Mouse (Mus musculus): ENCODE results near the gene Grin2b. TPM values are rescaled to one million over a fixed set of nuclear protein-coding genes. Genes with fewer than 3 reads are reported as not detected.

The Grin2b gene
- total RNA-seq (2014; rRNA removed): 0.09 and 0.13 TPM in 2 replicates
- under 0.01 and 0.01 TPM in 2 replicates for polyA plus RNA-seq (2012; rRNA removed)

- no peak for DNase-seq (ENCODE audit: extremely low read depth, low read depth, low spot score)
- Histone ChIP-seq H3K27ac (replicated peaks; ENCODE audit: insufficient read depth, low read depth, low read length) (no peak within 1 kb of the TSS), H3K4me3 (ENCODE audit: insufficient read depth, low read depth, low read length) (peak within 1 kb of the TSS; percentile 18; the same call in 1 of the 2 replicates), H3K36me3 (ENCODE audit: control insufficient read depth, insufficient read depth, low read length) (no peaks in the 10 kb centered on the region), H3K79me2 (ENCODE audit: control insufficient read depth, insufficient read depth, low read length) (no peaks in the 10 kb centered on the region), H3K27me3 (ENCODE audit: control insufficient read depth, insufficient read depth, low read length) (no peaks in the 10 kb centered on the region), H3K9ac (ENCODE audit: low read depth, low read length) (no peak within 1 kb of the TSS), H3K4me1 (ENCODE audit: control insufficient read depth, insufficient read depth, low read length) (no peaks in the 10 kb centered on the region)
- 3% methylated on average over 29 of the region's 30 CpGs for WGBS
- TF ChIP-seq CTCF (IDR thresholded peaks at IDR 0.05; ENCODE audit: low read depth, low read length) (peak; percentile 30; the same call in 1 of the 2 replicates), POLR2A (IDR thresholded peaks at IDR 0.05; ENCODE audit: extremely low read depth, insufficient read depth, low read length) (no peak)
Observed at GRCm38 (mm10) chr6:136173191-136173896, at the start of gene Grin2b. Gene Grin2b, minus strand, starts transcription at chr6:136173511.

GRCm38 (mm10) chr6:136221894-136222293 lies 48.6 kb upstream of the Grin2b start:
- Histone ChIP-seq H3K4me3 (ENCODE audit: insufficient read depth, low read depth, low read length) (no peak overlapping the region), H3K4me1 (ENCODE audit: control insufficient read depth, insufficient read depth, low read length) (no peaks in the 10 kb centered on the region), H3K27me3 (ENCODE audit: control insufficient read depth, insufficient read depth, low read length) (no peaks in the 10 kb centered on the region), H3K79me2 (ENCODE audit: control insufficient read depth, insufficient read depth, low read length) (no peaks in the 10 kb centered on the region), H3K9ac (ENCODE audit: low read depth, low read length) (no peak overlapping the region), H3K36me3 (ENCODE audit: control insufficient read depth, insufficient read depth, low read length) (no peaks in the 10 kb centered on the region), H3K27ac (replicated peaks; ENCODE audit: insufficient read depth, low read depth, low read length) (no peak overlapping the region)
- WGBS: 84% methylated on average over 3 of the region's 3 CpGs
- TF ChIP-seq POLR2A (IDR thresholded peaks at IDR 0.05; ENCODE audit: extremely low read depth, insufficient read depth, low read length) (no peak), CTCF (IDR thresholded peaks at IDR 0.05; ENCODE audit: low read depth, low read length) (no peak)
- no peak for DNase-seq (ENCODE audit: extremely low read depth, low read depth, low spot score)

GRCm38 (mm10) chr6:136210442-136210841 lies 37.1 kb upstream of the Grin2b start:
- Histone ChIP-seq H3K4me3 (ENCODE audit: insufficient read depth, low read depth, low read length) (no peak overlapping the region), H3K27me3 (ENCODE audit: control insufficient read depth, insufficient read depth, low read length) (no peaks in the 10 kb centered on the region), H3K27ac (replicated peaks; ENCODE audit: insufficient read depth, low read depth, low read length) (0 out of 2 replicates have a peak overlapping the region, but pooled peaks have one; percentile 29), H3K4me1 (ENCODE audit: control insufficient read depth, insufficient read depth, low read length) (no peaks in the 10 kb centered on the region), H3K79me2 (ENCODE audit: control insufficient read depth, insufficient read depth, low read length) (no peaks in the 10 kb centered on the region), H3K9ac (ENCODE audit: low read depth, low read length) (no peak overlapping the region), H3K36me3 (ENCODE audit: control insufficient read depth, insufficient read depth, low read length) (no peaks in the 10 kb centered on the region)
- TF ChIP-seq CTCF (IDR thresholded peaks at IDR 0.05; ENCODE audit: low read depth, low read length): no peak
- 85% methylated on average over 3 of the region's 3 CpGs for WGBS
- peak; percentile 21 for DNase-seq (ENCODE audit: extremely low read depth, low read depth, low spot score)

- Histone ChIP-seq H3K4me3 (ENCODE audit: insufficient read depth, low read depth, low read length) (no peak overlapping the region), H3K4me1 (ENCODE audit: control insufficient read depth, insufficient read depth, low read length) (no peaks in the 10 kb centered on the region), H3K27ac (replicated peaks; ENCODE audit: insufficient read depth, low read depth, low read length) (no peak overlapping the region), H3K27me3 (ENCODE audit: control insufficient read depth, insufficient read depth, low read length) (no peaks in the 10 kb centered on the region), H3K36me3 (ENCODE audit: control insufficient read depth, insufficient read depth, low read length) (no peaks in the 10 kb centered on the region), H3K9ac (ENCODE audit: low read depth, low read length) (no peak overlapping the region), H3K79me2 (ENCODE audit: control insufficient read depth, insufficient read depth, low read length) (no peaks in the 10 kb centered on the region)
- no peak for DNase-seq (ENCODE audit: extremely low read depth, low read depth, low spot score)
- WGBS: 88% methylated on average over 2 of the region's 2 CpGs
- TF ChIP-seq CTCF (IDR thresholded peaks at IDR 0.05; ENCODE audit: low read depth, low read length) (no peak), POLR2A (IDR thresholded peaks at IDR 0.05; ENCODE audit: extremely low read depth, insufficient read depth, low read length) (no peak)
Observed at GRCm38 (mm10) chr6:136199814-136200213, 26.5 kb upstream of the Grin2b start.

- no peak for TF ChIP-seq CTCF (IDR thresholded peaks at IDR 0.05; ENCODE audit: low read depth, low read length)
- no peak for TF ChIP-seq POLR2A (IDR thresholded peaks at IDR 0.05; ENCODE audit: extremely low read depth, insufficient read depth, low read length)
- no peak overlapping the region for H3K9ac ChIP-seq (ENCODE audit: low read depth, low read length)
- DNase-seq (ENCODE audit: extremely low read depth, low read depth, low spot score): no peak
- H3K4me1 ChIP-seq (ENCODE audit: control insufficient read depth, insufficient read depth, low read length): no peaks in the 10 kb centered on the region
- no peak overlapping the region for H3K27ac ChIP-seq (replicated peaks; ENCODE audit: insufficient read depth, low read depth, low read length)
- 82% methylated on average over 5 of the region's 5 CpGs for WGBS
- no peaks in the 10 kb centered on the region for H3K79me2 ChIP-seq (ENCODE audit: control insufficient read depth, insufficient read depth, low read length)
- no peaks in the 10 kb centered on the region for H3K27me3 ChIP-seq (ENCODE audit: control insufficient read depth, insufficient read depth, low read length)
- H3K4me3 ChIP-seq (ENCODE audit: insufficient read depth, low read depth, low read length): no peak overlapping the region
- H3K36me3 ChIP-seq (ENCODE audit: control insufficient read depth, insufficient read depth, low read length): no peaks in the 10 kb centered on the region
Observed at GRCm38 (mm10) chr6:136194616-136195015, 21.3 kb upstream of the Grin2b start.

GRCm38 (mm10) chr6:136178066-136178465 lies 4.8 kb upstream of the Grin2b start:
- TF ChIP-seq CTCF (IDR thresholded peaks at IDR 0.05; ENCODE audit: low read depth, low read length) (no peak), POLR2A (IDR thresholded peaks at IDR 0.05; ENCODE audit: extremely low read depth, insufficient read depth, low read length) (no peak)
- Histone ChIP-seq H3K36me3 (ENCODE audit: control insufficient read depth, insufficient read depth, low read length) (no peaks in the 10 kb centered on the region), H3K9ac (ENCODE audit: low read depth, low read length) (no peak overlapping the region), H3K4me3 (ENCODE audit: insufficient read depth, low read depth, low read length) (no peak overlapping the region), H3K27ac (replicated peaks; ENCODE audit: insufficient read depth, low read depth, low read length) (no peak overlapping the region), H3K4me1 (ENCODE audit: control insufficient read depth, insufficient read depth, low read length) (no peaks in the 10 kb centered on the region), H3K79me2 (ENCODE audit: control insufficient read depth, insufficient read depth, low read length) (no peaks in the 10 kb centered on the region), H3K27me3 (ENCODE audit: control insufficient read depth, insufficient read depth, low read length) (no peaks in the 10 kb centered on the region)
- no peak for DNase-seq (ENCODE audit: extremely low read depth, low read depth, low spot score)
- 87% methylated on average over 9 of the region's 9 CpGs for WGBS
